Mouse (Mus musculus) embryonic fibroblast, embryonic 13.5 days (primary cell): ENCODE measurements around the gene Lef1.

Experiments used
- CTCF ChIP-seq: IDR thresholded peaks from 2 replicates; pipeline ENCODE4 v1.5.1; 2011; ENCODE audit warnings: mild to moderate bottlenecking, control low read depth, low read length, moderate library complexity, borderline replicate concordance; ENCODE audit not compliant: insufficient read depth
- POLR2A ChIP-seq: IDR thresholded peaks from 2 replicates; pipeline ENCODE4 v1.6.1; 2011; ENCODE audit warnings: low read depth, mild to moderate bottlenecking, control low read depth, low read length, moderate library complexity

DNA sequence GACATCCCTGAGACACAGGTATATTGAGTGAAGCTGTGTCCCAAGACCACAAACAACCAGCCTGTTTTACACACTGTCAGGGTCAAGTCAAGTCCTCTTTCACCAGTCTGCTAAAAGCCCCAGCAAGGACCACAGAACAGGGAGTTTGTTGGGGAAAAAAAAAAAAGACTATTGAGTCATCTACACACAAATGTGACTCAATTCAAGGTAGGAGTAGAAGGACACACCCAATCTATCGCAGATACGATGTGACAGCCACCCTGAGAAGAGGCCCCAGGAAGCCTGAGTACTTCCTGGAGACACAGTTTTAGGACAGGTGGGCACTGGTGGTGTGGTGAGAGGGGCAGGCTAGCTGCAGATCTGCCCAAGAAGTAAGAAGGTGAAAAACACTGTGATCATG, 140.0 kb downstream of the Lef1 start:
- TF ChIP-seq POLR2A (no peak), CTCF (no peak)
